Mouse (Mus musculus) gastrocnemius, adult 18-20 months (tissue): Measurements from ENCODE around the gene Zfp473. TPM values are rescaled to one million over a fixed set of nuclear protein-coding genes. Genes with fewer than 3 reads are reported as not detected.
A peak's percentile ranks its signal among the peaks of the same experiment; 100 is the strongest.
"Not testable (repeated sequence)": the region's sequence is repeated elsewhere in the genome, so short reads cannot be mapped to it uniquely, and the experiment has no call there.

Experiments used
- DNase-seq: peaks from one replicate; pipeline ENCODE4 v3.0.0; 2021; ENCODE audit warnings: low spot score
- long read RNA-seq, 2 experiments: library from polyadenylated mRNA; stranded (forward); transcript quantifications; one replicate each; pipeline ENCODE4 v2.0.0; 2021
- total RNA-seq, 2 experiments: library from RNA; stranded (reverse); gene quantifications; 2 replicates each; pipeline ENCODE4 v1.2.3; 2021

Zfp473 gene
- total RNA-seq = not detected
- long read RNA-seq, experiment 1 = 0 reads
- long read RNA-seq, experiment 2 = 0 reads

DNA sequence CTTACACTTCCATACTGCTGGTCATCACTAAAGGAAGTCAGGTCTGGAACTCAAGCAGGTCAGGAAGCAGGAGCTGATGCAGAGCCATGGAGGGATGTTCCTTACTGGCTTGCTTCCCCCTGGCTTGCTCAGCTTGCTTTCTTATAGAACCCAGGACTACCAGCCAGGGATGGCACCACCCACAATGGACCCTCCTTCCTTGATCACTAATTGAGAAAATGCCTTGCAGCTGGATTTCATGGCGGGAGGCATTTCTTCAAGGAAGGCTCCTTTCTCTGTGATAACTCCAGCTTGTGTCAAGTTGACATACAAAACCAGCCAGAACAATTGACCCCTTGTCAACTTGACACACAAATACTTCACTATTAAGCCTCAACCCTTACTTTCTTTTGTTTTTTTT, at the start of gene Zfp473:
Zfp473 (minus strand) TSS at position 101 of the 400 bp plus-strand sequence.
- DNase-seq = not testable (repeated sequence)

DNA sequence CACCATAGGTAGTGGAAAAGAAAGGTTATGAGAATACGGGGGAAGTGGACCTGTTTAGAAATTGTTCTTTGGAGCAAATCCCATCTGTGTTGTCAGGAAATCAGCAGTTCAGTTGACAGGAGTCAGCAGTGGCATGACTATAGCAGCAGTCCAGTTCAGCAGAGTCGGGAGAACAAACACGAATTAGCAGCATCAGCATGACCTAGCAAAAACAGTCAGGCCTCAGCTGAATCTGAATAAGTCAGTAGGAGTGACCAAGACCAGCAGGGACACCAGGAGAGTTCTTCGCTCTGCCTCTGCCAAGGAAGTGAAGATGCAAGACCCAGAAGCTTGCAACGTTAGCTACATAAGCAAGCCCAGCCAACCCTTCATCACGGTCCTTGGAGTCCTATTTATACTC, 41.9 kb upstream of the Zfp473 start:
- no peak for DNase-seq

DNA sequence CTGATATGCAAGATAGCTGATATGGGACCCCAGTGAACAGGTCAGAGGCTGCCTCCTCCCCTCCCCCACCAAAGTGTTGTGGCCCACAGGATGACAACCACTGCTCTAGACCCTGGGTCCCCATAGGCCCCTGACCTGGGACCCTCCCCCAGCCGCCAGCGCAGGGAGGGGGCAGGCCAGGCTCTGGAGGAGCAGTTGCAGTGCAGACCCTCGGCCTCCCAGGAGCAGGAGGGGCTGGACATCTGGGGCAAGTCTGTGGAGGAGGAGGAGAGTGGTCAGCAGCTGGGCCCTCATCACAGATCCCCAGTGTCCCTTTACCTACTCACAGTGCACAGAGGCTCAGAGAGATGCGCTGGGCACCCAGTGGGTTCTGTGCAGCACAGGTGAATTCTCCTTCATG, 39.2 kb upstream of the Zfp473 start:
- no peak for DNase-seq

DNA sequence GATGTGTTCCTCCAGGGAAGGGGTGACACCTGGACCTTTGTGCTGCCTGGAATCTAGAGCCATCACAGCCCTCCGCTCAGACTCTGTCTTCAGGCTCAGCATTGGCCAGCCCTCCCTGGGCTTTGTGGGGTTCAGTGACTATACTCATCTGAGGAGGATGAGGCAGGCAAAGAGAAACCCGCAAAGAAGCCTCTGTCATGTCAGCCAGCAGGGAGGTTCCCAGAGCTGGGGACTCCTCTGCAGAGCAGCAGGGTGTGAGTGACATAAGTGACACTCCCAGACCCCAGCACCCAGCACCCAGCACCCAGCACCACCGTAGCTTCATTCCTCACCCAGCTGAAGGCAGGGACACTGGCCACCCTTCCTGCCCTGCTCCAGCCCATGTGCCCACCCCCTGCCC, 38.7 kb upstream of the Zfp473 start:
- no peak for DNase-seq

GRCm38 (mm10) chr7:44780101-44780500, 29.3 kb upstream of the Zfp473 start:
- no peak for DNase-seq

DNA sequence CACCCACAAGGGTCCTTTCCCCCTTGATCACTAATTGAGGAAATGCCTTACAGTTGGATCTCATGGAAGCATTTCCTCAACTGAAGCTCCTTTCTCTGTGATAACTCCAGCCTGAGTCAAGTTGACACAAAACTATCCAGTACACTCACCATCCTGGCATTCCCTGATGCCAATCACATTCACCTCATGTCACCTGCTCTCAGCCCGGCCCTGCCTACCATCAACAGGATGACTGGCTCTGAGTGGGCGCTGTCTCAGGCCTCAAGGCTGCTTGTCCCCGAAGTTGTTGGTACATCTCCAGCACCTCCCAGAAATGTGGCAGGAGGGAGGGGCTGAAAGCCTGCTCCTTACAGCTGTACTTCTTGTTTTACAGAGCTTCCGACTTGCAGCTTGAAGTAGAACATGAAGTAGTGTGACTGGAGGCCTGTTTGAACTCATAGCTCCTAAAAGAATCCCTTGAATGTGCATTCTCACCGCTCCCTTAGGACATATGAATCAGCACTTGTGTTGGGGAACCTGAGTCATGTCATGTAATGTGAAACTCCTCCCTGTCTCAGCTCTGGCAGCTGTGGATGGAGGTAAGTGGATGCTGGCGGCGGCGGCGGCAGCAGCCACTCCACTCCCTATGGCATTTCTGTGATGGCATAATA, 26.1 kb upstream of the Zfp473 start:
- no peak for DNase-seq

- no peak for DNase-seq
Observed at GRCm38 (mm10) chr7:44772591-44773204, 21.8 kb upstream of the Zfp473 start.

- DNase-seq = peak; percentile 68
Observed at GRCm38 (mm10) chr7:44770046-44770578, 19.3 kb upstream of the Zfp473 start.

DNA sequence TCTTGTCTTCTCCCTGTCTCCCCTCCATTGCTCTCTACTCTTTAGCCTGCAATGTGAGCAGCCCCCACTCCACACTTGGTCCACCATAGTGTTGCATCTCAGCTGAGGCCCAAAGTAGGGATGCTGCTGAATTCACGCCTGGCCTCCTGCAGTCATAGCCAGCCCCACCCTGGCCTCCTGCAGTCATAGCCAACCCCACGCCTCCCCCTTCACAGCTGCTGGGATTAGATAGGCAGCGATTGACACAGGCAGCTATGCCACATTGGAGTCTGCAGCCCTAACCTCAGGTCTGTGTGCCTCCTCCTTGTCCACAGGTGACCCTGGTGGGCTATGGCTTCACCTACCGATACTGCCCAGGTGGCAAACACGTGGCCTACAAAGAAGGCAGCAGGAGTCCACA, 17.3 kb upstream of the Zfp473 start:
- no peak for DNase-seq

GRCm38 (mm10) chr7:44760366-44760765, 9.5 kb upstream of the Zfp473 start:
- no peak for DNase-seq

- DNase-seq = no peak
Observed at GRCm38 (mm10) chr7:44757164-44757563, 6.3 kb upstream of the Zfp473 start.

GRCm38 (mm10) chr7:44748101-44749044, 2.5 kb downstream of the Zfp473 start, which contains the start of gene Vrk3:
Gene Vrk3, plus strand, starts transcription at chr7:44748413.
- DNase-seq = peak; percentile 96

GRCm38 (mm10) chr7:44747115-44747514, 3.7 kb downstream of the Zfp473 start:
- no peak for DNase-seq

DNA sequence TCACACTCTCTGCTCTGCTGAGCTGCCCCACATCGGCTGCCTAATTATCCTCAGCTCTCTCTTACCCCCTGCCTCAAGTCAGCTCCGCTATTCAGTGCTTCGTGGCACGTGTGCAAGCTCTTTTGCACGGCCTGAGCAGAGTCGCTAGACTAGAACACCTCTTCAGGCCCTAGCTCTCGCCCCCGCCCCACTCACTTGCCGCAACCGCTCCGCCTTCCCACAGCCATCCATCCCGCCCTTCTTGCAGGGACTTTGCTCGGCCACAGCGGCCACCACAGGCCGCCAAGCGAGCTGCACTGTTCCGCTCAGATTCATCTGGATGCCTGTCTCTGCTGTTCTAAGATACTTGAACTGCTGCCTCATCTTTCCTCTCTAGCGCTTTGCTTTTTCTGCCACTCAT, 5.8 kb downstream of the Zfp473 start:
- DNase-seq = peak; percentile 72

DNA sequence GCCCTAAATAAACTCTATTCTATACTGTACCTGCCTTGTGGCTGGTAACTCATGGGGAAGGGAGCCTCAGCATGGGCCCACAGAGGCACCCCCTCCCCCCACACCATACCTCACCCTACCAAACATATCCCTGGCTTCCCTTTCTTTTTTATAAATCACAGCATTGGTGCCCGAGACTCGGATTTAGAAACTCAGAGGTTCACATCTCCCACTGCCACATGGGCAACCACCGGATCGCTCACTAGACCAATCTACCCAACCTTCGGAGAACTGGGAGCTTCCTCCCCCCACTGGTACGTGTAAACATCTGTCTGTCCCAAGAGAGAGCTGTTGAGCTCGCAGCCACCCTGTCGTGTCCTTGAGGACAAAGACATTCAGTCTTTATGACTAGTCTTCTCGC, 6.6 kb downstream of the Zfp473 start:
- DNase-seq = no peak

DNA sequence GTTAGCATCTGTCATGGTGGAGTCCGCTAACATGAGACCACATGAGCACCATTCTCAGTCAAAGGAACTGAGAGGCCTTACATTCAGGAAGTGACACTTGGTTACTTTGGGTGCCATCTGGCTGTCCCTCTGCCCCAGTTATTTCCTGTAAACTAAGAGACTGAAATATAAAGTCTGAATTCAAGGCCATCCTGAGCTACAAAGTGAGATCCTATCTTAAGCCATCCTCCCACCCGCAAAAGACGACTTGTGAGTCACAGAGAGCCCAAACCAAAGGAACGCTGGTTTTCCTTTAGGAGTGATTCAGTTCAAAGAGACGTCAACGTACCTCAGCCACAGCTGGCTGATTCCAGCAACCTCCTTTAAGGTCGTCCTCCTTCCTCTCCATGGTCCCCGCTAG, 9.5 kb downstream of the Zfp473 start:
- DNase-seq = no peak

- no peak for DNase-seq
Observed at GRCm38 (mm10) chr7:44733723-44734122, 17.1 kb downstream of the Zfp473 start.

- no peak for DNase-seq
Observed at GRCm38 (mm10) chr7:44728082-44728975, 22.5 kb downstream of the Zfp473 start.

DNA sequence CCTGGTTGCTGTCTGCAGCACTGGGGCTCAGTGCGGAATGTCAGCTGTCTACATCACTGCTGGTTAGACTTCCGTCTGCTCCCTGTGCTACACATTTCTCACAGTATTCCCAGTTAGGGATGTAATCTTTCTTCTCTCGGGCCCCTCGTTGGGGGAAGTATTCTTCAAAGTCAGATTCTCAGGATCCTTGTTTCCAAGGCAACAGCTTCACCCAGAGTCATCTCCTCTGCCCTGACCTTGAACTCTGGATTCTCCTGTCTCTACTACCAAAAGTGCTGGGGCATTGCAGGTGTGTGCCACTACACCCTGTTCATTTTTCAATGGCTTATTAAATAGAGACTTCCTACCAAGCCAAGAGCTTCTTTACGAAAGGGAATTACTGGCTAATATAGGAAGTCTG, 23.7 kb downstream of the Zfp473 start:
- no peak for DNase-seq

DNA sequence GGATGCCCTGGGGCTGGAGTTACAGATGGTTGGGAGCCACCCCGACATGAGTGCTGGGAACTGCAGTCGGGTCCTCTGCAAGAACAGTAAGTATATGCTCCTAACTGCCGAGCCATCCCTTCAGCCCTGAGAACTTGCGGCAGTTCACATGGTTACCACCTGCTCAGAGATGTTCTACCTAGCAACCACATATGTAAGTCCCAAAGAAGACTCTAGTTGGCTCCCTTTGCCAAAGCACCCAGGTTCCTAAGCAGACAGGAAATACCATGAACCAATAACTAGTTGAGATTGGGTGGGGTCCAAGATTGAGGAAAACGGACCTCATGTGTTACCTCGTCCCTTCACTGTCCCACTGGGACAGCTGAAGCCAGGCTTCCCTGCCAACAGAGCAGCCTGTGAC, 24.5 kb downstream of the Zfp473 start:
- DNase-seq = no peak

DNA sequence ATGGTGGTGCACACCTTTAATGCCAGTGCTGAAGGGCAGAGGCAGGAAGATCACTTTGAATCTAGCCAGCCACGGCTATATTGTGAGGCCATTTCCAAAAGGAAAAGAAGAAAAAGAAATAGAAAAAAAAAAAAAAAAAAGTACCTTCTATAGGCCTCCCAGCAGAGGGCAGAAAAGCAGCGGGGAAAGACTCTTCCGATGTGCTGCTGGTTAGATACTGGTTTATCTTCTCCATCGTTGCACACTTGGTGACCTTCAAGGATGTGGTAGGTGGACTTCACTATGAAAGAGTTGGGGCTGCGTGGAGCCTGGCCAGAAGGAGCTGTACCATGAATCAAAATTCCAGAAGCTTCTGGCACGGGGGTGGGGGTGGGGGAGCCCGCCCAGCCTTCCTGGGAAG, 26.5 kb downstream of the Zfp473 start:
- DNase-seq = no peak
